Mouse (Mus musculus) hindbrain, embryonic 11.5 days (tissue): ENCODE results near the gene Trim63. TPM values are rescaled to one million over a fixed set of nuclear protein-coding genes. Genes with fewer than 3 reads are reported as not detected.
"Not testable (repeated sequence)": the region's sequence is repeated elsewhere in the genome, so short reads cannot be mapped to it uniquely, and the experiment has no call there.

Source experiments
- ATAC-seq: fragments of 200-750 bp; cut with Nextera tagmentation; 2 replicates; pipeline ENCODE4 v1.8.0; 2017; ENCODE audit warnings: mild to moderate bottlenecking, moderate TSS enrichment, moderate library complexity; ENCODE audit not compliant: low FRiP score
- DNase-seq: peaks from one replicate; pipeline ENCODE4 v3.0.0-alpha.2; 2015; ENCODE audit warnings: low spot score
- H3K27ac ChIP-seq: fragments of 300-500 bp; sonication (generic); 2 replicates; pipeline ENCODE4 v1.5.1; 2014; ENCODE audit warnings: mild to moderate bottlenecking, low read depth, low read length
- H3K27me3 ChIP-seq: fragments of 300-500 bp; sonication (generic); 2 replicates; pipeline ENCODE4 v1.6.1; 2014; ENCODE audit warnings: mild to moderate bottlenecking, low read length, moderate library complexity, mixed read lengths; ENCODE audit not compliant: control insufficient read depth, insufficient read depth
- H3K36me3 ChIP-seq: fragments of 300-500 bp; sonication (generic); 2 replicates; pipeline ENCODE4 v1.6.1; 2014; ENCODE audit warnings: mild to moderate bottlenecking, low read length, moderate library complexity, mixed read lengths; ENCODE audit not compliant: control insufficient read depth, insufficient read depth
- H3K4me1 ChIP-seq: fragments of 300-500 bp; sonication (generic); replicated peaks from 2 replicates; pipeline ENCODE4 v1.6.1; 2014; ENCODE audit warnings: low read length, mixed read lengths; ENCODE audit not compliant: control insufficient read depth, insufficient read depth
- H3K4me2 ChIP-seq: fragments of 300-500 bp; sonication (generic); replicated peaks from 2 replicates; pipeline ENCODE4 v1.6.1; 2014; ENCODE audit warnings: mild to moderate bottlenecking, low read depth, low read length
- H3K4me3 ChIP-seq: fragments of 300-500 bp; sonication (generic); 2 replicates; pipeline ENCODE4 v1.5.1; 2014; ENCODE audit warnings: low read depth, low read length
- H3K9ac ChIP-seq: fragments of 300-500 bp; sonication (generic); 2 replicates; pipeline ENCODE4 v1.6.1; 2014; ENCODE audit warnings: low read depth, low read length
- H3K9me3 ChIP-seq: fragments of 300-500 bp; sonication (generic); 2 replicates; pipeline ENCODE4 v1.6.1; 2016; ENCODE audit warnings: low read length; ENCODE audit not compliant: control insufficient read depth
- WGBS: fragments of 180-500 bp; shearing (Covaris S2); extraction: QIAGEN DNeasy Blood & Tissue Kit; methylation state at CpG from one replicate; pipeline ENCODE4 v1.1.7; 2014; 5-methylcytosine and 5-hydroxymethylcytosine counted together
- polyA plus RNA-seq: library from polyadenylated mRNA; unstranded; fragments of >200 nt; fragmentation: Nextera tagmentation; extraction: Ambion mirVana; gene quantifications from 2 replicates; pipeline ENCODE4 v1.2.1, GENCODE M21; 2014

Gene Trim63
- 0.12 and 0.32 TPM in 2 replicates for polyA plus RNA-seq

- no peak for DNase-seq
- Histone ChIP-seq H3K9me3 (no peaks in the 10 kb centered on the region), H3K27me3 (no peaks in the 10 kb centered on the region), H3K9ac (no peak within 1 kb of the TSS), H3K36me3 (no peaks in the 10 kb centered on the region), H3K4me1 (no peaks in the 10 kb centered on the region), H3K4me3 (no peak within 1 kb of the TSS), H3K4me2 (no peak within 1 kb of the TSS), H3K27ac (no peak within 1 kb of the TSS)
- 36% methylated on average over 11 of the region's 11 CpGs for WGBS
- no peak for ATAC-seq
Observed at GRCm38 (mm10) chr4:134314876-134315275, at the start of gene Trim63. Gene Trim63, plus strand, starts transcription at chr4:134315120.

- H3K4me2 ChIP-seq, result no peak overlapping the region
- H3K9ac ChIP-seq, result no peak overlapping the region
- 60% methylated on average over 9 of the region's 9 CpGs for WGBS
- H3K27ac ChIP-seq, result no peak overlapping the region
- H3K4me3 ChIP-seq, result no peak overlapping the region
- no peaks in the 10 kb centered on the region for H3K9me3 ChIP-seq
- H3K4me1 ChIP-seq, result no peaks in the 10 kb centered on the region
- ATAC-seq, result no peak
- DNase-seq, result no peak
- H3K36me3 ChIP-seq, result no peaks in the 10 kb centered on the region
- H3K27me3 ChIP-seq, result no peaks in the 10 kb centered on the region
Observed at GRCm38 (mm10) chr4:134265860-134266585, 48.9 kb upstream of the Trim63 start.

GRCm38 (mm10) chr4:134268102-134268655 is 46.7 kb upstream of the Trim63 start:
- no peak overlapping the region for H3K4me3 ChIP-seq
- H3K27ac ChIP-seq, result no peak overlapping the region
- H3K4me1 ChIP-seq, result no peaks in the 10 kb centered on the region
- H3K27me3 ChIP-seq, result no peaks in the 10 kb centered on the region
- 86% methylated on average over 19 of the region's 19 CpGs for WGBS
- H3K36me3 ChIP-seq, result no peaks in the 10 kb centered on the region
- DNase-seq (no peak), ATAC-seq (no peak)
- no peaks in the 10 kb centered on the region for H3K9me3 ChIP-seq
- H3K9ac ChIP-seq, result no peak overlapping the region
- H3K4me2 ChIP-seq, result no peak overlapping the region

- ATAC-seq, H3K9me3 ChIP-seq, H3K4me1 ChIP-seq, H3K36me3 ChIP-seq, H3K4me2 ChIP-seq, H3K27ac ChIP-seq, H3K27me3 ChIP-seq, H3K9ac ChIP-seq, H3K4me3 ChIP-seq, DNase-seq: not testable (repeated sequence)
Observed at GRCm38 (mm10) chr4:134269622-134270021, 45.3 kb upstream of the Trim63 start.

GRCm38 (mm10) chr4:134271979-134272378 is 42.9 kb upstream of the Trim63 start:
- H3K9me3 ChIP-seq, result no peaks in the 10 kb centered on the region
- WGBS, result 90% methylated on average over 7 of the region's 7 CpGs
- H3K27ac ChIP-seq, result no peak overlapping the region
- peaks cover under 1% of the 10 kb centered on the region; the same call in 1 of the 2 replicates for H3K36me3 ChIP-seq
- ATAC-seq (no peak), DNase-seq (no peak)
- no peak overlapping the region for H3K4me2 ChIP-seq
- H3K4me3 ChIP-seq, result no peak overlapping the region
- H3K27me3 ChIP-seq, result no peaks in the 10 kb centered on the region
- H3K9ac ChIP-seq, result no peak overlapping the region
- H3K4me1 ChIP-seq, result no peaks in the 10 kb centered on the region

GRCm38 (mm10) chr4:134272731-134273416 is 42.0 kb upstream of the Trim63 start:
- WGBS, result 37% methylated on average over 12 of the region's 13 CpGs
- Histone ChIP-seq H3K9ac (no peak overlapping the region), H3K4me3 (no peak overlapping the region), H3K27ac (no peak overlapping the region), H3K36me3 (peaks cover 3% of the 10 kb centered on the region; the same call in 1 of the 2 replicates), H3K4me1 (no peaks in the 10 kb centered on the region), H3K27me3 (no peaks in the 10 kb centered on the region), H3K9me3 (no peaks in the 10 kb centered on the region), H3K4me2 (no peak overlapping the region)
- DNase-seq, result no peak
- ATAC-seq, result no peak

- no peak for ATAC-seq
- Histone ChIP-seq H3K36me3 (peaks cover 5% of the 10 kb centered on the region; the same call in 1 of the 2 replicates), H3K27me3 (no peaks in the 10 kb centered on the region), H3K27ac (no peak overlapping the region), H3K9ac (no peak overlapping the region), H3K9me3 (no peaks in the 10 kb centered on the region), H3K4me3 (no peak overlapping the region), H3K4me2 (no peak overlapping the region), H3K4me1 (no peaks in the 10 kb centered on the region)
- 9% methylated on average over 14 of the region's 14 CpGs for WGBS
- DNase-seq, result peak; percentile 22
Observed at GRCm38 (mm10) chr4:134273417-134274345, 41.2 kb upstream of the Trim63 start.

GRCm38 (mm10) chr4:134284942-134285341 is 30.0 kb upstream of the Trim63 start:
- no peaks in the 10 kb centered on the region for H3K36me3 ChIP-seq
- no peak overlapping the region for H3K4me2 ChIP-seq
- no peak for DNase-seq
- H3K4me1 ChIP-seq, result 0 out of 2 replicates have a peak, but pooled peaks cover 5% of the 10 kb centered on the region
- H3K27me3 ChIP-seq, result no peaks in the 10 kb centered on the region
- no peak for ATAC-seq
- H3K9ac ChIP-seq, result no peak overlapping the region
- WGBS, result 94% methylated on average over 2 of the region's 2 CpGs
- H3K27ac ChIP-seq, result no peak overlapping the region
- no peak overlapping the region for H3K4me3 ChIP-seq
- no peaks in the 10 kb centered on the region for H3K9me3 ChIP-seq
